Mouse (Mus musculus): ENCODE measurements at regions not wholly inside any gene's neighbourhood (a gene's known extent, or its start where the extent isn't known, plus 50 kb on each side); places are given as distances from the start of the nearest gene placed in this dataset.

DNA sequence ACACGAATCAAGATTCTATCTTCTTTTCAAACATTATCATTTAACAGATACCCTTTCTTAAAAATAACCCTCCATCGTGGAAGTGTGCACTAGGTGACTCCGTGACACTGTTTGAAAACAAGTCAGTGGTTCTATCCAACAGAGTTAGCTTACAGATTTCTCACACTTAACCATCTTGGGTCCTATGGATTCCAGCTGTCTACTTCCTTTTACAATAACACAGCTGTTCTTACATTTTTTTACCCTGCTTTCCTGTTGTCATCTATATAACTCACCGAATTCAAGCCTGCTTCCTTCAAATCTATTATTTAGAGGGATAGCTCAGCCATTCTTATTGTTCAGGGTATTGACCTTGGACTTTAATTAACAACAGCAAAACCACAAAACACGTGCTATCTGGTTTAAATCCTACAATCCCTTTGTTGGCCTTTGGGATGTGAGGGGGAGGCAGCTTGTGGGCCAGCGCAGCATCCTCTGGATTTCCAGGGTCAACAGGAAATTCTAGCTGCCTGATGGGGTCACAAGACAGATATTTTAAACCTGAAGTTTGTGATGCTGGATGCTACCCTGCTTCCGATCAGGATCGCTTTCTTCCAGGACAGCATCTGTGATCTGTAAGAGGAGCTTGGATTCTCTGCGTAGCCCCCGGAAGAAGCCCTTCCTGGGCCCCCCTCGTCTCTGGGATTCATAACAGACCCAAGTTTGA lies 94.4 kb upstream of the Tas2r134 start:
- TF ChIP-seq CTCF (IDR thresholded peaks at IDR 0.05; ENCODE audit: borderline replicate concordance, control insufficient read depth, extremely low read depth, insufficient read depth, low read length, poor library complexity) (no peak), POLR2A (IDR thresholded peaks at IDR 0.05; ENCODE audit: control insufficient read depth, extremely low read depth, insufficient read depth, low read length, poor library complexity) (no peak)

Data from thymus, adult 2 months (tissue).